Mouse (Mus musculus) intestine, embryonic 14.5 days (tissue): Measurements from ENCODE around the gene Asb10. TPM values are rescaled to one million over a fixed set of nuclear protein-coding genes. Genes with fewer than 3 reads are reported as not detected.

Experiments
- ATAC-seq: fragments of 200-750 bp; cut with Nextera tagmentation; replicated peaks from 2 replicates; pipeline ENCODE4 v1.8.0; 2017; ENCODE audit warnings: low read depth, moderate number of reproducible peaks, moderate TSS enrichment, moderate library complexity; ENCODE audit not compliant: low FRiP score, low TSS enrichment
- DNase-seq: peaks from one replicate; pipeline ENCODE4 v3.0.0-alpha.2; 2018; ENCODE audit warnings: low spot score
- H3K27ac ChIP-seq: fragments of 300-500 bp; sonication (generic); 2 replicates; pipeline ENCODE4 v1.5.1; 2014; ENCODE audit warnings: low read depth, mild to moderate bottlenecking, control low read depth
- H3K27me3 ChIP-seq: fragments of 300-500 bp; sonication (generic); replicated peaks from 2 replicates; pipeline ENCODE4 v1.6.1; 2014; ENCODE audit warnings: low read length, control low read depth; ENCODE audit not compliant: control insufficient read depth, insufficient read depth
- H3K36me3 ChIP-seq: fragments of 300-500 bp; sonication (generic); 2 replicates; pipeline ENCODE4 v1.6.1; 2014; ENCODE audit warnings: low read length, control low read depth; ENCODE audit not compliant: control insufficient read depth, insufficient read depth
- H3K4me1 ChIP-seq: fragments of 300-500 bp; sonication (generic); replicated peaks from 2 replicates; pipeline ENCODE4 v1.6.1; 2014; ENCODE audit warnings: low read length, control low read depth, mixed read lengths; ENCODE audit not compliant: control insufficient read depth, insufficient read depth
- H3K4me2 ChIP-seq: fragments of 300-500 bp; sonication (generic); 2 replicates; pipeline ENCODE4 v1.6.1; 2014; ENCODE audit warnings: low read length
- H3K4me3 ChIP-seq: fragments of 300-500 bp; sonication (generic); 2 replicates; pipeline ENCODE4 v1.5.1; 2014; ENCODE audit warnings: low read depth, low read length, control low read depth, mixed read lengths
- H3K9ac ChIP-seq: fragments of 300-500 bp; sonication (generic); 2 replicates; pipeline ENCODE4 v1.6.1; 2014; ENCODE audit warnings: mild to moderate bottlenecking, low read length
- H3K9me3 ChIP-seq: fragments of 300-500 bp; sonication (generic); 2 replicates; pipeline ENCODE4 v1.6.1; 2016; ENCODE audit warnings: low read length, control low read depth; ENCODE audit not compliant: control insufficient read depth
- WGBS: fragments of 180-500 bp; shearing (Covaris S2); extraction: QIAGEN DNeasy Blood & Tissue Kit; methylation state at CpG from one replicate; pipeline ENCODE4 v1.1.7; 2014; 5-methylcytosine and 5-hydroxymethylcytosine counted together
- polyA plus RNA-seq: library from polyadenylated mRNA; unstranded; fragments of >200 nt; fragmentation: Nextera tagmentation; extraction: Ambion mirVana; gene quantifications from 2 replicates; pipeline ENCODE4 v1.2.1, GENCODE M21; 2014

Gene Asb10
- polyA plus RNA-seq, 1 experiment from 2014 or later, result 0.28 TPM

DNA sequence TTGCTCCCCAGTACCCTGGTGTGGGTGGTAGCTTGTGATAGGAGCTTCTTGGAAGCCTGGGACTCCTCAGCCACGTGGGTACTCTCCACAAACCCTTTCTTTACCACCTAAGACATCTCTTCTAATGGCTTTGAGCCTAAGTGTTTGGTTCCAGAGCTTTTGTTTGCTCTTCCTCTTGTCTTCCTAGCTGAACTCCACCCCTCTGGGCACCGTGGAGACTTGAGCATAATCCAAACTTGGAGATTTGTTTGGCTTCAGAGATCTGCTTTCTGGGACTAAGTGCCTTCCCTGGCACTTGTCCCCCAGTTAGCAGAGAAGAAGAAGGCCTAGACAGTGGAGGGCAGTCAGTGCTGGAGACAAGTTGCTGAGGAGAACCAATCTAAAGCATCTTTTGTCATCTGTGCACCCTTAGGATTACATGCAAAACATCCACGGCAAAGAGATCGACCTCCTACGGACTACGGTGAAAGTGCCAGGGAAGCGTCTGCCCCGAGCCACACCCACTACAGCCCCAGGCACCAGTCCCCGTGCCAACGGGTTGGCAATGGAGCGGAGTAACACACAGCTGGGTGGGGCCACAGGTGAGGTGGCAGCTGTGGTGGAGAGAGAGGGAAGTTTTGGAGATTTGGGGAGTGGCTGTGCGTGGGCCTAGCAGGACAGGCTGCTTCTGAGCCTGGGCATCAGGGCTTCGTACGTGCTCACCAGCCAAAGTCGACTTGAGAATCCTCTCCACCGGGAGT is 48.1 kb downstream of the Asb10 start:
- Histone ChIP-seq H3K4me3 (no peak overlapping the region), H3K4me1 (no peaks in the 10 kb centered on the region), H3K4me2 (no peak overlapping the region), H3K27me3 (no peaks in the 10 kb centered on the region), H3K9ac (no peak overlapping the region), H3K36me3 (peaks cover 84% of the 10 kb centered on the region), H3K9me3 (no peaks in the 10 kb centered on the region), H3K27ac (no peak overlapping the region)
- DNase-seq (no peak), ATAC-seq (no peak)
- 87% methylated on average over 16 of the region's 16 CpGs for WGBS

DNA sequence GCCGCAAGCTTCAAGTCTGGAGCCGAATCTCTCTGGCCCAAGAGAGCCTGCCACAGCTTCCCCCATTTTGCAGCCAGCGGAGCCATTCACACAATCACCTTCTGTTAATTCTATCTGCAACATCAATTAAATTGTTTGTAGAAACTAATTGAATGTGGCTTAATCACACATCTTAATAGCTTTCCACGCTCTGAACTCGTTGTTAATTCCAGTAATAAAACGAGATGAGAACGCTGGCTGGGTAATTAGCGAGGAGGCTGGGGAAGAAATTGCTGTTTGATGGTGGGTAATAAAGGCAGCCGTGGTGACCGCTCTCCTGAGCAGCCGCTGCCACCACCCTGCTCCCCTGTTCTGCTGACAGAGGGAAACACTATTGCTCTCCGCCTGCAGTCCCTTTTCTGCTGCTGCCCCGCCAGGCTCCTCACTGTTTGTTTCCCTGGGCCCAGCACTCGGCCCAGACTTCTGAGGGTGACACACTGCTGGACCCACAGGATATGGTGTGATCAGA is 50.3 kb downstream of the Asb10 start:
- Histone ChIP-seq H3K36me3 (peaks cover 85% of the 10 kb centered on the region), H3K9me3 (no peaks in the 10 kb centered on the region), H3K4me3 (no peak overlapping the region), H3K9ac (no peak overlapping the region), H3K4me1 (no peaks in the 10 kb centered on the region), H3K27me3 (no peaks in the 10 kb centered on the region), H3K27ac (no peak overlapping the region), H3K4me2 (no peak overlapping the region)
- DNase-seq (no peak), ATAC-seq (no peak)
- 36% methylated on average over 14 of the region's 14 CpGs for WGBS

DNA sequence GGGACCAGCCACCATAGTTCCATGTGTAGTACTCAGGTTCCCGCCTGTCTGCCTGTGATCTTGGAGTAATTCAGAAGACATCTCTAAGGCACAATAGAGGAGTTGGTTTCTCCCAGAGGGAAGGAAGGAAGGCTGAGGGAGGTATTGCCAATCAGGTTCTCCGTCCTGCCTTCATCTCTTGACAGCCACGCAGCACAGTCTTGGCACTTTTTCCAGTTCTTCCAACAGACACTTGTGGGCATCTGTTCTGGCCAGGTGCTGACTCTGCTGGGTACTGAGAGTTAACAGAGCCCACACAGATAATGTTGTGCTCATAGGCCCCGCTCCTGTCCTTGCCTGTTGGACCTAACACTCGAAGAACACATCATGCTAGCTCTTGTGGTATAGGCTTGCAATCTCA is 54.0 kb downstream of the Asb10 start:
- DNase-seq (no peak), ATAC-seq (no peak)
- Histone ChIP-seq H3K36me3 (peaks cover 70% of the 10 kb centered on the region), H3K9ac (no peak overlapping the region), H3K4me3 (no peak overlapping the region), H3K4me1 (peaks cover 5% of the 10 kb centered on the region; the same call in 1 of the 2 replicates), H3K9me3 (no peaks in the 10 kb centered on the region), H3K4me2 (no peak overlapping the region), H3K27ac (no peak overlapping the region), H3K27me3 (no peaks in the 10 kb centered on the region)
- 94% methylated on average over 5 of the region's 5 CpGs for WGBS

DNA sequence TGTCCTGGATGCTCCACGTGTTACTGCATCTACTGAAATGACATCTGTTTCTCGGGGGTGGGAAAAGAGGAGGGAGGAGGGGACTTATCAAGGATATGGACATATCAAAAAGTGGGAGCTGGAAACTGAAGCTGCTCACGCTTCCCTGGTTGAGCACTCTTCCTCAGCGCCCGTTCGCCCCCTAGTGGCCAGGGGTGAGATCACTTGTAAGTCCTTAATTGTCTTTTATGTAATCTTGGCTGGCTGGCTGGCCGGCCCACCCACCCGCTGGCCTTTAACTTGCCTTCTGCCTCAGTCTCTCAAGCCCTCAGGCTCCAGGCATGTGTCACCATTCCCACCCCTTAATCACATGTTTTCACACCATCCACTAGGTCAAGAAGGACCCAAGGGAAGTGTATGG is 54.7 kb downstream of the Asb10 start:
- Histone ChIP-seq H3K4me2 (no peak overlapping the region), H3K36me3 (peaks cover 68% of the 10 kb centered on the region), H3K4me1 (peaks cover 7% of the 10 kb centered on the region; the same call in 1 of the 2 replicates), H3K27ac (no peak overlapping the region), H3K27me3 (no peaks in the 10 kb centered on the region), H3K9ac (no peak overlapping the region), H3K4me3 (no peak overlapping the region), H3K9me3 (no peaks in the 10 kb centered on the region)
- ATAC-seq, result no peak
- WGBS, result 2% methylated on average over 8 of the region's 8 CpGs
- peak; percentile 95 for DNase-seq

DNA sequence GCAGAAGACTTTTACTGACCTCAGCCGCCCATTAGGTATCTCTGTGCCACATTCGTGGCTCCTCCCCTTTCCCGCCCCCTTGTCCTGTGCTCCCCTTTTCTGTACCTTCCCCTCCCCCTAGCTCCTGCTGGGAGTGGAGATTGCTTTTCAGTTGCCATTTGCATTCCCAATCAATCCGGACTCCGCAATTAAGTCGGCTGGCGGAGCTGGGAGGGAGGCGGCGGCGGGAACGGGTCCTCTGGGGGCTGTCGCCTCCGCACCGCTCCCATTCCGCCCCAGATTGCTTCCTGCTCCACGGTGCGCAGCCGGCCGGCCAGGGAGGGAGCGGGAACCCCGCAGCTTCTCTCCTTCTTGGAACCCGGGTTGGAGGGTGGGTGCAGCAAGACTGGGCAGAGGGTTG is 55.8 kb downstream of the Asb10 start:
- Histone ChIP-seq H3K27ac (no peak overlapping the region), H3K4me2 (no peak overlapping the region), H3K36me3 (peaks cover 68% of the 10 kb centered on the region), H3K9me3 (no peaks in the 10 kb centered on the region), H3K27me3 (no peaks in the 10 kb centered on the region), H3K4me1 (peaks cover 7% of the 10 kb centered on the region; the same call in 1 of the 2 replicates), H3K4me3 (no peak overlapping the region), H3K9ac (no peak overlapping the region)
- DNase-seq, result no peak
- WGBS, result 50% methylated on average over 21 of the region's 22 CpGs
- ATAC-seq, result no peak

DNA sequence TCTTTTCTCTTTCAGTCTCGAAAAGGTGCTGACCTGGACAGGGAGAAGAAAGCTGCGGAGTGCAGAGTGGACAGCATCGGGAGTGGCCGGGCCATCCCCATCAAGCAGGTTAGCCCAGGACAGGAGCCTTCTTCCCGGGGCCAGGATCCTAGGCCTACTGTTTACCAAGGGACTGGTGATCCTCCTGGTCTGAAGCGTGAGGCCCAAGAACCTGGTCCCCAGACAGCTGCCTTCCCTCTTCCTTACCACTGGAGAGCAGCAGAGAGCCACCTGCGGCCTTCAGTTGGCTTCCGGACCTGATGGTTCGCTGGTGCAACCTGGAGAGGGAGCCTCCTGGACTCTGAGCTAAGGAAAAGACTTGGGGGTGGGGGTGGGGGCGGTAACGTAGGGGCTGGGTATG is 57.5 kb downstream of the Asb10 start:
- ATAC-seq, result peak; percentile 58; the same call in 1 of the 2 replicates
- DNase-seq, result peak; percentile 84
- peaks cover 68% of the 10 kb centered on the region for H3K36me3 ChIP-seq

More for the DNA sequence above, 57.5 kb downstream of the Asb10 start:
- Histone ChIP-seq H3K27ac (no peak overlapping the region), H3K9me3 (no peaks in the 10 kb centered on the region), H3K27me3 (no peaks in the 10 kb centered on the region), H3K9ac (no peak overlapping the region), H3K4me1 (peaks cover 7% of the 10 kb centered on the region; the same call in 1 of the 2 replicates), H3K4me3 (no peak overlapping the region), H3K4me2 (no peak overlapping the region)
- 25% methylated on average over 11 of the region's 11 CpGs for WGBS

Other genes starting within 250 kb of the Asb10 start
- gene Kcnh2, start 189.4 kb downstream of the Asb10 start, polyA plus RNA-seq, result 9.0 and 11.2 TPM in 2 replicates
- 6.6 and 6.8 TPM in 2 replicates for gene Nos3, start 176.2 kb downstream of the Asb10 start, polyA plus RNA-seq
- 0.66 and 1.0 TPM in 2 replicates for gene Atg9b, start 148.8 kb downstream of the Asb10 start, polyA plus RNA-seq
- gene Abcb8, start 147.3 kb downstream of the Asb10 start, polyA plus RNA-seq, result 56.4 and 64.0 TPM in 2 replicates
- not detected in 2 replicates for gene Asic3, start 127.6 kb downstream of the Asb10 start, polyA plus RNA-seq
- gene Cdk5, start 117.4 kb downstream of the Asb10 start, polyA plus RNA-seq, result 41.2 and 47.4 TPM in 2 replicates
- gene Slc4a2, start 117.1 kb downstream of the Asb10 start, polyA plus RNA-seq, result 32.7 and 35.7 TPM in 2 replicates
- gene Fastk, start 95.7 kb downstream of the Asb10 start, polyA plus RNA-seq, result 105 and 107 TPM in 2 replicates
- gene Tmub1, start 93.1 kb downstream of the Asb10 start, polyA plus RNA-seq, result 22.7 and 22.9 TPM in 2 replicates
- gene Agap3, start 88.8 kb downstream of the Asb10 start, polyA plus RNA-seq, result 22.0 and 22.9 TPM in 2 replicates
- 0.07 TPM in 1 of 2 replicates, not detected in the other for gene Gbx1, start 13.8 kb downstream of the Asb10 start, polyA plus RNA-seq
- 0.15 TPM in 1 of 2 replicates, not detected in the other for gene 4931409K22Rik, start 15.8 kb upstream of the Asb10 start, polyA plus RNA-seq
- 97.6 and 98.4 TPM in 2 replicates for gene Abcf2, start 36.5 kb upstream of the Asb10 start, polyA plus RNA-seq
- 8.6 and 10.6 TPM in 2 replicates for gene Chpf2, start 45.8 kb upstream of the Asb10 start, polyA plus RNA-seq
- gene Smarcd3, start 83.4 kb upstream of the Asb10 start, polyA plus RNA-seq, result 26.2 and 27.5 TPM in 2 replicates
- gene Nub1, start 144.6 kb upstream of the Asb10 start, polyA plus RNA-seq, result 34.0 and 36.6 TPM in 2 replicates
- gene Wdr86, start 189.7 kb upstream of the Asb10 start, polyA plus RNA-seq, result 17.6 and 18.7 TPM in 2 replicates
- gene Crygn, start 217.0 kb upstream of the Asb10 start, polyA plus RNA-seq, result 1.3 and 2.3 TPM in 2 replicates